Mouse (Mus musculus) left cerebral cortex, postnatal 25 days (tissue): ENCODE measurements around the gene Ripply1. TPM values are rescaled to one million over a fixed set of nuclear protein-coding genes. Genes with fewer than 3 reads are reported as not detected.
"Not testable (repeated sequence)": the region's sequence is repeated elsewhere in the genome, so short reads cannot be mapped to it uniquely, and the experiment has no call there.

ENCODE experiments used
- DNase-seq, 2 experiments: peaks; one replicate each; pipeline ENCODE4 v3.0.0; 2022; ENCODE audit warnings: low spot score in 2 of 2, mixed read lengths in 1 of 2
- intact Hi-C: fragments of 180-260 bp; cut with DNase I; formaldehyde crosslinking; loops from one replicate; pipeline ENCODE4 v1.15.1; 2025
- total RNA-seq, 2 experiments: library from RNA; stranded (reverse); gene quantifications; 2 replicates each; pipeline ENCODE4 v1.2.3; 2021

Ripply1 gene
- total RNA-seq, 2 experiments from 2014 or later: not detected

GRCm38 (mm10) chrX:139783045-139783422 is 881 bp upstream of the Ripply1 start:
- DNase-seq: no peak
- intact Hi-C loops: no loop called here

- intact Hi-C loops: no loop called here
- DNase-seq: no peak
These were observed 590 bp downstream of the Ripply1 start for GRCm38 (mm10) chrX:139781563-139781962.

GRCm38 (mm10) chrX:139780988-139781387 is 1.2 kb downstream of the Ripply1 start:
- no peak for DNase-seq
- intact Hi-C loops: no loop called here

GRCm38 (mm10) chrX:139779401-139779800 is 2.8 kb downstream of the Ripply1 start:
- no peak for DNase-seq
- intact Hi-C loops: no loop called here

GRCm38 (mm10) chrX:139778886-139779285 is 3.3 kb downstream of the Ripply1 start:
- no peak for DNase-seq
- intact Hi-C loops: no loop called here

- intact Hi-C loops: no loop called here
These were observed 4.8 kb downstream of the Ripply1 start for GRCm38 (mm10) chrX:139777357-139777756.

GRCm38 (mm10) chrX:139775084-139775612 is 7.0 kb downstream of the Ripply1 start:
- DNase-seq: no peak
- intact Hi-C loops: loop anchor here (2.0 kb wide), 1 partner anchor 58 kb away; no protein-coding TSS in a partner anchor

More at GRCm38 (mm10) chrX:139777357-139777756, 4.8 kb downstream of the Ripply1 start:
- DNase-seq: no peak

GRCm38 (mm10) chrX:139774309-139775083 is 7.7 kb downstream of the Ripply1 start:
- intact Hi-C loops: loop anchor here (2.0 kb wide), 1 partner anchor 58 kb away; no protein-coding TSS in a partner anchor
- DNase-seq: peak; percentile 7 to 18

- intact Hi-C loops: loop anchor here (5.0 kb wide), 1 partner anchor 353 kb away; no protein-coding TSS in a partner anchor
- DNase-seq: no peak
These were observed 12.0 kb downstream of the Ripply1 start for GRCm38 (mm10) chrX:139769975-139770637.

- intact Hi-C loops: loop anchor here (2.0 kb wide), 1 partner anchor 390 kb away; no protein-coding TSS in a partner anchor
- DNase-seq: peak; percentile 12 to 50
These were observed 19.6 kb downstream of the Ripply1 start for GRCm38 (mm10) chrX:139762546-139762945.

- intact Hi-C loops, DNase-seq: not testable (repeated sequence)
These were observed 23.5 kb downstream of the Ripply1 start for GRCm38 (mm10) chrX:139758634-139759033.

GRCm38 (mm10) chrX:139751855-139752254 is 30.3 kb downstream of the Ripply1 start:
- DNase-seq: peak; percentile 9 to 15
- intact Hi-C loops: no loop called here

- intact Hi-C loops: no loop called here
These were observed 45.1 kb downstream of the Ripply1 start for GRCm38 (mm10) chrX:139737066-139737465.

GRCm38 (mm10) chrX:139730541-139730940 is 51.6 kb downstream of the Ripply1 start:
- DNase-seq: no peak
- intact Hi-C loops: no loop called here

More at GRCm38 (mm10) chrX:139737066-139737465, 45.1 kb downstream of the Ripply1 start:
- DNase-seq: no peak

Other genes with a start within 250 kb of the Ripply1 start
- gene Rnf128, start 219.0 kb downstream of the Ripply1 start, total RNA-seq: 10 to 100 TPM; 13.3 to 14.1 TPM
- gene Tbc1d8b, start 97.4 kb downstream of the Ripply1 start, total RNA-seq: 1 to 10 TPM; 3.8 to 4.4 TPM
- gene Gm15013, start 67.9 kb downstream of the Ripply1 start, total RNA-seq: not detected
- gene Cldn2, start 18.5 kb upstream of the Ripply1 start, total RNA-seq: 1 to 10 TPM in 1 of 2 experiments, under 1 TPM in 1; 0.78 to 1.6 TPM
- 1 to 10 TPM; 4.5 to 6.2 TPM for gene Morc4, start 89.3 kb upstream of the Ripply1 start, total RNA-seq
- 10 to 100 TPM in 1 of 2 experiments, 1 to 10 TPM in 1; 8.1 to 12.0 TPM for gene Rbm41, start 216.2 kb upstream of the Ripply1 start, total RNA-seq